Mouse (Mus musculus) thymus, adult 18-20 months (tissue): Measurements from ENCODE around the gene Triobp.

ENCODE experiments used
- DNase-seq, 2 experiments: peaks; one replicate each; pipeline ENCODE4 v3.0.0; 2022; ENCODE audit warnings: mixed read lengths in 2 of 2

Triobp gene

DNA sequence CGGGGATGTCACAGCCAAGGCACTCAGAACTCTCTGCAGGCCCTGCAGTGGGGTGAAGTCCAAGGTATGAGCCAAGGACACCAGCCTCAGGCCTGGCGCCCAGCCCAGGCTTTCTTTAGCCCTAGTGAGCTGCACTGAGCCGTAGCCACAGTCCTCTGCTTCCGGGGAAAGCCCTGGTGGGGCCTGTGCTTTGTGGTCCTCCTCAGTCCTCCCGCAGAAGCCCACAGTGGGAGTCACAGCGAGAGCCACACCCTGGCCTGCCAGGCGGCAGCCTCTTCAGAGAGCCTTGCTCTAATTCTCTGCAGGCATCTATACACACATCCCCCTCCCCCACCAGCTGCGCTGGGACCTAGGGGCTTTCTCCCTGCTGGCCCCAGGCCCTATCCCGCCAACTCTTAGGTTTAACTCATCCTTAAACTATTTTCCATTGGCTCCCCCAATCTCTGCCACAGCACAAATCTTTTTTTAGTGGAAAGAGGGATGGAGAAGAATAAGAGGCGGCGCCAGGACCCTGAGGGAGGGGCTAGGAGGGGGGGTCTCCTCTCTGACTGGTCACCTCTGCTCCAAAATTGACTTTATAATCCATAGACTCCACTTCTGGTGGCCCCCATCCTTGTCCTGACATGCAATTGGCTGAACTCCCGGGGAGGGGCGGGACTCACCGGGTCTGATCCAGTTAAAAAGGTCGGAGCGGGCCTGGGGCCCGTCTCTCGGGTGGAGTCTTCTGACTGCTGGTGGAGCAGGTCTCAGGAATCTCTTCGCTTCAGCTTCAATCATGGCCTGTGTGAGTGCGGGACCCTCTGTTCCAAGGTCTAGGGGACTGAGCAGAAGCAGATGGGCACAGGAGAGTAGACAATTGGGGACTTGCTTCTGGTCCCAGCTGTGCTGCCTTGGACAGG lies 21.3 kb upstream of the Triobp start, which contains the start of gene Lgals1:
TSS of gene Lgals1 (plus strand) at position 705 of the 899 bp plus-strand sequence.
- peak; percentile 70 to 78 for DNase-seq

DNA sequence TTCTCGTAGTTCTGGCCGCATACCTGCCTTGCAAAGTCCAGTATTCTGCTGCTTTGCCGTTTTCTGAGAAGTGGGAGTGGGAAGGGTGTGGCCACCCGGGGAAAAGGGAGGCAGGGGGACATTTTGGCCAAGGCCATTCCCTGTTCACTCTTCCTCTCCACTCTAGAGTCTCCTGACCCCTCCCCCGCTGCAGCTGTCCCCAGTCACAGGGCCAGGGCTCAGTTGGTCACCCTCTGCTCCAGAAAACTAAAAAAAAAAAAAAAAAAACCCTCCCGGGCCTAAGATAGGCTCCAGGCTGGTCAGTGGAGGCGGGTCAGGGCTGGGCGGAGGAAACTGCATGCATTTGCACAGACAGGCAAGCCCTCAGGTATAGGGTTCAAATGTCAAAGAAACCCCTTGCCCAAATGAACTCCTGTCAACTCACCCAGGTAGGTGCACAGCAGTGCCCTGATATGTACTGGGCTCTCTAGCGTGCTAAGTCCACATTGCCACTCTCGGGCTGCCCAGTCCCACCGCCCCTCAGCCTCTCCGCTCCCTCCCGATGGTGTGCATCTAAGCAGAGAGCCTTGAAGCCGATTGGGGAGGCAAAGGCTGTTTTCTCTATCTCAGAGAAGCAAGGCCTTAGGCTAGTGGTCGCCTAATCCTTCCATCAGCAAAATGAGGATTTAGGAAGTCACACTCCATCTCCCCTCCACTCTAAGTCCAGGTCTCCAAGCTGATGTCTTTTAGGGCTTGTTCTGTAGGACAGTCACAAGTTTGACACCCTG lies 20.3 kb upstream of the Triobp start:
- DNase-seq = no peak

DNA sequence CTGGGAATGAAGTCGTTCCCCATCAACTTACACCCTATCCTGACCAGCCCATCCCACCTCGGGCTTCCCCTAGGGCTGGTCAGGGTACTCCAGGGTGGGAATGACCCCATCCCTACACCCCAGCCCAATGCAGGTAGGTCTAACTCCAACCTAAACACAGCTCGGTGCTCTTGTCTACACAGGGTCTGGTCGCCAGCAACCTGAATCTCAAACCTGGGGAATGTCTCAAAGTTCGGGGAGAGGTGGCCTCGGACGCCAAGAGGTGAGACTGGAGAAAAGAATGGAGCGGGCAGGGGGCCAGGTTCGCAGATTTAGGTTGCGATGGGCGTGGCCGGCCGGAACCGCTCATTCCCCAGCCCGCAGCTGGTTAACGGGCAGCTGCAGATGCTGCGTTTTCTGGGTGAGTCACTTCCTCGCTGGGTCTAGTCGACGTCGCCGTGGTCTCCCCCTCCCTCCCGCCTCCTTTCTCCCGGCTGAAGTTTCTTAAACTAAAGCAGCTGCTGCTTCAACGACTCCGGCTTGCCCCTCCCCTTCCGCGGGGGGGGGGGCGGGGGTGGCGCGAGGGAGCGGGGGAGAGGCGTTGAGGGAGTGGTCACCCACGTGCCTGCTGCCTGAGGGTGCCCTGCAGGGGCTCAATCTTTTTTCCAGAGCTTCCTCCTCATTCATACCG lies 19.6 kb upstream of the Triobp start:
- DNase-seq = peak; percentile 88 to 92

DNA sequence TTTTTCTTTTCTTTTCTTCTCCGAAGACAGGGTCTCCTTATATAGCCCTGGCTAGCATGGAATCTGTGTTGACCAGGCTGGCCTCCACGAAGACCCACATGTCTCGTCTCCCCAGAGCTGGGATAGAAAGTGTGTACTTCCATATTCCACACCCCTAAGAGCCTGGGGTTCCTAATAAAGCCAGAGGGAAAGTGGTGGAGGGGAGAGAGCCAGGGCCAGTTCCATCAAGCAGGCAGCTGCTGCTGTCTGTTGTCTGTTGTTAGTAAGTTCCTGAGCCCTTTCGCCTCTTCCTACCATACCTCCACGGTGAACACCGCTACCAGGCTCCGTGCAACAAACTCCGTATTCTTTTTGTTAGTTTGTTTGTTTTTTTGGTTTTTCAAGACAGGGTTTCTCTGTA lies 19.0 kb upstream of the Triobp start:
- DNase-seq = no peak

DNA sequence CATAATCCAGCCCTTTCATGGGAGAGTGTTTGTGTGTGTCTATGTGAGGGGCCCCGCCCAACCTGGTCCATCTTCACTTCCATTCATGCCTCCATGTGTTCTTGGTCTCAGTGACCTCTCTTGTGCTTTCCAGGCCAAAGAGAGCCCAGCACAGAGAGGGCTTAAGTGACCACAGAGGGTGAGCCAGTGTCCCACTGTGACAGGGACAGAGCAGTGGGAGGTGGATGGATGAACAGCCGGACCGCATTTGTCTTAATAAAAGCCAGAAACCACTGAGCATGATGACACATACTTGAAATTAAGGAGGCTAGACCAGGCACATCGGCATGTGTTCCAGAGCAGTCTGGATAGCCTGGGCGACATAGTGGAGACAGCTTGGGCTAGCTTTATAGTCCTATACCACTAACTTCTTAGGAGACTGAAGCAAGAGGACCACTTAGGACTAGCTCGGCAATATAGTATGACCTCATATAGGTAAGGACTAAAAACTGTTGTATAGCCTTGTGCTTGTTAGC lies 17.3 kb upstream of the Triobp start:
- DNase-seq = no peak

DNA sequence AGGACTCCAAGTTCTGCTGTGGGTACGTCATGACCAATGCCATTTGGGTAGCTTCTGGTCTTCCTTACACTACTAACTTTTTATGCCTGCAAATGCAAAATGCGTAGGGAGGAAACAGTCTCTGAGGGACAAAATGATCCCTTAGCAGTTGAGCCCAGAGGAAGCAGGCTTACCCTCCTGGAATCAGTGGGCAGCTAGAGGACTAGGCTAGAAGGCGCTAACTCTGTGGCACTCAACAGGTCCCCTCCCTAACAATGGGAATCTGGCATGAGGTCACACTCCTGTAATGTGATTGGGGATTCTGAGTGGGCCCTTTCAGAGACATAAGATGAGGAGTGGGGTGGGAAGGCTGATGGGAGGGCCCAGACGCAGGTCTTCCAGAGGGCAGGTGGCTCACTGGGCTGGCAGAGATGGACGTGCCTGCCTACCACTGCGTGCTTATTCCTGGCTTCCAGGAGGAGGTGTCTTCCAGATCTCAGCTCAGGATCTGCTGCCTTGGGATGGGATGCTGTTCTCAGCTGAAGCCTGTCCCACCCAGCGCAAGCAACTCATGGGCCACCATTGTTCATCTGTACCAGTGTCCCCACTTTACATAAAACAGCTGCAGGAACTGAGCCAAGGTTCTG lies 16.6 kb upstream of the Triobp start:
- no peak for DNase-seq

DNA sequence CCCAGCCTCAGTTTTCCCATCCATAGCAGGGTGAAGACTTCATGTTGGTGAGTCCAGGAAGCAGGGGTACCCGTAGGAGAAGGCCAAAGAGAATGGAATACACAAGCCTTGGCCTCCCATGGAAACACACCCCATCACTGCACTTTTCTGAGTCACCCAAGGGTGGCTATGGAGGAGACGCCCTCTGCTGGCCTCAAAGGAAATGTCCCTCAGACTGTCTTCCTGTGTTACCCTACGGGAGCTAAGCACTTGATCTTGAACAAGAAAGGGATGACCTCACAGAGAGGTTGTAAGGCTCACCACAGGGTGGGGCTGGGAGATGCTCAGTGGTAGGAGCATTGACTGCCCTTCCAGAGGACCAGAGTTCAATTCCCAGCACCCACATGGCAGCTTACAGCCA lies 15.9 kb upstream of the Triobp start:
- peak in 1 of 2 experiments; percentile 63 for DNase-seq

DNA sequence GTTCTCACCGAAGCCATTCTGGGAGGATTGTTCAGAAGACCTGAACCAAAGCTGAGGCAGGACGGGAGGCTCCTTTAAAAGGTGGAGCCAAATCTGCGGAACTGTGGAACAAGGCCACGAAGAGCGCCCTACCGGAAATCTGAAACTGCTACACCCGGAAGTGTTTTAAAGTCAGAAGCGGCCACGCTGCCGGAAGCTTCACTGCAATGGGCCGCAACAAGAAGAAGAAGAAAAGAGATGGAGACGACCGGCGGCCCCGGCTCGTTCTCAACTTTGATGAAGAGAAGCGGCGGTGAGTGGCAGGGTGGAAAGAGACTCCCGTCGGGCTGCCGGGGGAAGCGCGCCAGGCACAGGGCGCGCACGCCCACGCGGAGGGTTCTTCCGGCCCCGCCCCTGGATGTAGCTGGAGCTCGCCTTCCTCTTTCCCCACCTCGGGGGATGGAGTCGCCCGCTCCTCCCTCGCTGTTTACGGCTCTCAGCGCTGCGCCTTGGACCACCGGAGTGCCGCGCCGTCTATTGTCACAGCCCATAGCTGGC lies 12.7 kb upstream of the Triobp start, which contains the start of gene Nol12:
TSS of gene Nol12 (plus strand) at position 150 of the 537 bp plus-strand sequence.
- peak; percentile 62 to 75 for DNase-seq

DNA sequence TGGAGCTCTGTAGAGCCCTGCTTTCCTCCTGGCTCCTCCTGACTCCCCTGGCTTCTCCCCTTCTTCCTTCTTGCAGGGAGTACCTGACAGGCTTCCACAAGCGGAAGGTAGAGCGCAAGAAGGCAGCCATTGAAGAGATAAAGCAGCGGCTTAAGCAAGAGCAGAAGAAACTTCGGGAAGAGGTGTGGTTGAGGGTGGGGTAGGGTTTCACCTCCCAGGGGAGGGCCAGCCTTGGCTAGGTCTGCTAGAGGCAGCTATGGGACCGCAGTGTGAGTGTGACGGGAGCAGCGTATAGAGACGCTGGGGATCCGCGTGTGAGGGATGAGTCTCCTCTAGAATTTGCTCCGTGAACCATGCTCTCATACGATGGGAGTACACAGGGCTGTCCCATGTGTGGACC lies 11.1 kb upstream of the Triobp start:
- no peak for DNase-seq

DNA sequence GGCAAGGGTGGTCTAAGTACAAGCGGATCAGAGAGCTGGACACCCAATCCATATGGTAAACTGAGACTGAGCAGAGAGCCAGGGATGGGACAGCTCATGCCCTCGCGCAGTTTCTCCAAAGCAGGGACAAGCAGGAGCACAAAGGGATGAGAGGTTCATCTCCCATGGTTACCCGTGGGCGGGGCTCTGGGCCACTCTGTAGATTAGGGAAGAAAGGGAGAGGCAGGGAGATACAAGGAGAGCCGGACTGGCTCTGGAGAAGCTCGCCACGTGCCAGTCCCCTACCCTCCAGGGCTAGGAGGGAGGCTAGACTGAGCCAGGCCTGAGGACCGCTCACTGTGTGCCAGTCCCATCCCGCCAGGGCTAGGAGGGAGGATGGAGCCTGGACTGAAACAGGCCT lies 10.2 kb upstream of the Triobp start:
- DNase-seq = no peak

DNA sequence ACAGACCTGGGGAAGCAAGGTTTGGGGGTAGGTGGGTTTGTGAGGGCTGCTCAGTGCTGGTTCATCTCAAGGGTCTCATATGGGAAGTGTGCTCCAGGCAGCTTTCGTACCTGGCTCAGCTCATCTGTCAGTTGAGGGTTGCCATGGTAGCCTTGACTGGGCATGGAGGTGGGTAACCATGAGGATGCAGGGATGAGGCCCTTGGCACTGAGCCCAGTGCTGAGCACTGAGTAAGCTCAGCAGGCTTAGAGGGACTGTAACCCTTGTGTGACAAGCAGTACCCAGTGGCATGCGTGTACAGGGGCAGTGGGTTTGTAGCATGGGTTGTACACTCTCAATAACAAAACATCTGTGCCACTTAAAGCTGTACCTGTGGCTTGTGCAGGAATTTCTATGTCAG lies 9.6 kb upstream of the Triobp start:
- DNase-seq = no peak

DNA sequence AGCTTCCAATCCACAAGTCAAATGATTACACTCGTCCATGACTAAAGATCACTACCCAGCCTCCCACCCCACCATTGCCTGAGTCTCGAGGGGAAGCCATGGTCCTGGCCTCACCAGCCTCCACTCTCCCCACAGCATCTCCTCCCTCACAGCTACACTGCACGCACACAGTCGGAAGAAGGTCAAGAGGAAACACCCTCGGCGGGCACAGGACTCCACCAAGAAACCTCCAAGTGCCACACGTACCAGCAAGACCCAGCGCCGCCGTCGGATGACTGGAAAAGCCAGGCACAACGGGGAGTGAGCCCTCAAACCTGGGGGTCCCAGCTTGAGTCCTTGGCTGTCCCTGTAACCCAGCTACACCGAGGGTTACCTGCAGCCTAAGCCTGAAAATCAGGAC lies 7.2 kb upstream of the Triobp start:
- DNase-seq = no peak

DNA sequence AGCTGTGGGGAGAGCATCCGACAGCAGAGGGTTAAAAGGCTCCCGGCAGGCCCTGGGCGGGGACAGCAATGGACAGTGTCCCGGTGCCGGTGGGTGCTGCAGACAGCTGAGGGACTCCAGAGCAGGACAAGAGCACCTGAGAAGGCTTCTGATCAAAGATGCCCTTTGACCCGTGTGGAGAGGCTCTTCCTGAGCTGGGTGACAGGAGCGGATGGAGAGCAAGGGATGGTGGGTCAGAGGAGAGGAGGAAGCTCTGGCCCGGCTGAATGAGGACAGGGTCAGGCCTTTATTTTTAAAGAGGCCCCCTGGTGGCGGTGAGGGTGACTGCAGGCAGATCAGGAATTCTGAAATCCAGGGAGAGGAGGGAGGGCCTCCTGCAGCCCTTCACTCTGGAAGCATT lies 4.9 kb upstream of the Triobp start:
- no peak for DNase-seq

DNA sequence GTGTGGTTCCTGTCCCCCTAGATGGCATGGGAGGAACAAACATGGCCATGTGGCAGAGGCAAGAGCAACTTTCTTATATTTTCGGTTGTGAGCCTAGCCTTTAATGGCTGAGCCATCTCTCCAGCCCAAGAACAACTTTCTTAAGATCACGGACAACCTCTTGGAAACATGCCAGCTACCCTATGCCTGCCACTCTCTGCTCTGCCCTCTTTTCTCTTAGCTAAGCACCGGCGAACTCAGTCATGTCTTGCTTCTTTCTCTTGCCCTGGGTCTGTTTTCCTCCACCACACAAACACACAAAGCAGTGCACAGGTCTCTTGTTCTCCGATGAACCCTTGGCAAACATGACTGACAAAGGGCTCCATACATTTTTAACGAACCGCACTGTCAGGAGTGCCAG lies 1.3 kb upstream of the Triobp start:
- no peak for DNase-seq

DNA sequence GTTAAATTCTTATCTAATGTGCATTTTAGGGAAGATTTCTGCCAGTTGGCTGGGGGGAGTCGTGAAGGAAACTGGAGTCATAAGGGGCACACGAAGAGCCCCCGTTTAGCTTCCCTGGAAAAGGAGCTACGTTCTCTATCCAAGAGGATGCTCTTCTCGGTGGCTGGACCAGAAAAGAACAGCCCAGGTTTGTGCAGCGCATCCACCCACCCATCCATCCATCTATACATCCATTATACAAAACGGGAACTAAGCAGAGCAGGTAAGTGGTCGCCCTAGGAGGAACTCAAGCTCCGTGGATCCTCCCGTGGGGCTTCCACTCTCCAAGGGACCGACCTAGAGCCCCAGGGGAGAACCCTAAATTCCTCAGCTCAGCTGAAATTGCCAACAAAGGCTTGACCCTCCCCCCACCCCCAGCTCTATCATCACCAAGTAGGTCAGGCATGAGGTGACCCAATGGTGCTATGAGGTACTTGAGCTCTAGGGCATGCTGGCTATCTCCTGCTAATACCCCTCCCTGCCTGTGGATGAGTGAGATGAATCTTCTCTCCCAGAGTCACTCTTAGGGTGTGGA lies 715 bp downstream of the Triobp start:
- no peak for DNase-seq

DNA sequence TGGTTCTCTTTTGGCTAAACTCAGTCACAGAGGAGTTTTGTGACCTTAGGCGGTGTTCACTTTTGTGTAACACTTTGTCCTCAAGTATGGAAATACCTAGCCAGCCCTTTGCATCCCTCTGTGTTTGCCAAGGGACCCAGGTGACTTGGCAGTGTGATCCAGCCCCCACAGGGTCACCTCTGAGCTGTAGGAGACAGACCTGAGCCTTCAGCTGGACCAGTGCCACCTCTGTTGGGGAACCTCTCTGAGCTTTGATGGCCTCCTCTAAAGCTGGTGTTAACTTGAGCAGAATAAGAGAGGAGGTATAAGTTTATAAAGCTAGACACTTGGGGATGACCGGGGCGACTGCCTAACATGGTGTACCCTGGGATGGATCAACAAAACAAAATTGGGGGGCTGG lies 1.4 kb downstream of the Triobp start:
- no peak for DNase-seq

DNA sequence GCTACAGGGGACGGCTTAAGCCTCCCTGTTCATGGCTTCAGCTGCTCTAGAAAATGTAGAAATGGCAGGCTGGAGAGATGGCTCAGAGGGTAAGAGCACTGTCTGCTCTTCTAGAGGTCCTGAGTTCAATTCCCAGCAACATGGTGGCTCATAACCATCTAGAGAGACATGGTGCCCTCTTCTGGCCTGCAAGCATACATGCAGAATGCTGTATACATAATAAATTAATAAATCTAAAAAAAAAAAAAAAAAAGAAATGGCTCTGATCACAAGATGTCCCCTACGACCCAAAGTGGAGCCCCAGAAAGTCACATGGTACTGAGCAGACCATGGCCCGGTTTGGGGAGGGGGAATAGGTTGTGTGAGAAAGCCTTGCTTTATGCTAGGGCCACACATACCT lies 8.1 kb downstream of the Triobp start:
- no peak for DNase-seq

DNA sequence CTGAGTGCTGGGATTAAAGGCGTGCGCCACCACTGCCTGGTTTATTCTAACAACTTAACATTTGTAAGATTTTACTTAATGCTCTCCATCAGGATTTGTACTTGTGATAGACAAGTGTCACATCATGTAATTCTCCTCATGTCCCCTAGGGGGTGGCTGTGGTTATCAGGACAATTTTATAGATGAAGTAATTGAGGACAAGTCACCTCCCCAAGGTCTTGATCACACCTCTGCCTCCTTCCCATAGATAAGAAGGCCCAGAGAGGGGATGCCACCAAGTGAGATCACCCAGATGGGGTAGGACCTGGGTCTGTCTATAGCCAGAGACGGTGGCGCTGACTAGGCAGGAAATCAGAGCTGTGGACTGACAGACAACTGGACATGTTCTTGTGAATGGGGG lies 8.8 kb downstream of the Triobp start:
- no peak for DNase-seq

DNA sequence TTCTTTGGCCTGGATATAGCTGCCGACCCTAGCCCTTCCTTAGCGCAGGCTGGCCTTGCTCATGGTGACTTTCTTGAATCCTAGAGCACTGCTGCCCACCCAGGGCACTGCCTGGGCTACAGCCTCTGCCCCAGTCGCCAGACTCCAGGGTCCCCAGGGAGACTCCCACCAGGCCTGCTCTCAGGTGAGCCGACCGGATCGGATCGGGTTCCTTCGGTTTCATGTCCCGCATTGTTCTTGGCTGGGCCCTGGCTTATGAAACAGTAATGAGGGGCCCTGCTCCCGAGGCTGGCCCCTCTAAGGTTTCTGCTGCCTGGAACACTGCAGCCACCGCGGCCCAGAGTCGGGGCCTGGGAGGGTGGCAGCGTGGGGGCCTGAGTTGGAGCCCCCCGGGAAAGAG lies 9.5 kb downstream of the Triobp start:
- no peak for DNase-seq

DNA sequence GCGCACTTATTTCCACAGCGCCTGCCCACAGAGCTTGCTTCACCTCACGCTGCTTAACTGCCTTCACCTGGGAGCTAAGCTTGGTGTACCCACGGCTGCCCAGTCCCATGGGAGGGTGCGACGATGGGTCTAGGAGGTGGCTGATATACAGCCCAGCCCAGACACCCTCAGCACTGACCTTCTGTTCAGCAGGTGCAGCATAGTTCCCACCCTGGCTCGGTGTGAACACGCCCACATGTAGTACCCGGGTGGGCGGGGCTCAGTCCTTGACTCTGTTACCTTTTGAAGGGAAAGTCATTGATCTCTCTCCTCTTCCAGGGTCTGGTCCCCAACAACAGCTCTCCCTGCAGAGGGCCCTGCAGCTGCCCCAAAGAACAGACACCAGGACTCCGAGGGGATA lies 12.0 kb downstream of the Triobp start:
- no peak for DNase-seq

DNA sequence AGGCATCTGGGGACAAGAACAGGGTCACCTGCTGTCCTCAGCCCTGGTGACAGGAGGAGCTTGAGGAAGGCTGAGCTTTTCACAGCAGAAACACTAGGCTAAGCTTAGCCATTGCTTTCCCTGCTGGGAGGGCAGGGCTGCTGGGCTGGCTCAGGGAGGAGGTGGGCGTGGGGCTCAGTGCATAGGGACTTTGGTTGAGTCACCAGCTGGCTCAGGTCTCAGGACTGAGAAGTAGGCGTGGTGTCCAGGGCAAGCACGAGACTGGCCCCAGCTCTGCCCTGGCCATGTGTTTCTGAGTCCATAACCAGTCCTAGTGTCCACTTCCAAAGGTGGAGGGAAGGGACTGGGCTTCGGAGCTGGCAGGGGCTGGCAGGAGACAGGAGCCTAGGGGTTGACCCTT lies 12.6 kb downstream of the Triobp start:
- DNase-seq = no peak

DNA sequence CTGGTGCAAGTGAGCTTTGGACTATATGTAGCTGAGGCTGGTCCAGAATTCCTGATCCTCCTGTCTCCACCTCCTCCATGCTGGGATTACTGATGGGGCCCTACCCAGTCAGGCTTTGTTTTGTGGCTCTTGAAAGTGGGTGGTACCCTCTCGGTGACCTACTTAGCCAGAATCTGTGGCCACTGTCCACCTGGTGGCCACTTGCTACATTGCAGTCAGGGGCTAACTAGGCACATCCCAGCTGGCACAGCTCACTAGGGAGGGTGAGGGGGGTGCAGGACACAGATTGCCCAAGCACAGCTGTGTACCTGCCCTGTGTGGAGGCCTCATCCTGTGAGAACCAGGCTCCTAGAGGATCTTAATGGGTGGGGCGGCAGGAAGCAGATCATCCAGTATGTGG lies 15.4 kb downstream of the Triobp start:
- no peak for DNase-seq
